ENCODE assay signal across 10 mouse cellular contexts in the genomic region with DNA sequence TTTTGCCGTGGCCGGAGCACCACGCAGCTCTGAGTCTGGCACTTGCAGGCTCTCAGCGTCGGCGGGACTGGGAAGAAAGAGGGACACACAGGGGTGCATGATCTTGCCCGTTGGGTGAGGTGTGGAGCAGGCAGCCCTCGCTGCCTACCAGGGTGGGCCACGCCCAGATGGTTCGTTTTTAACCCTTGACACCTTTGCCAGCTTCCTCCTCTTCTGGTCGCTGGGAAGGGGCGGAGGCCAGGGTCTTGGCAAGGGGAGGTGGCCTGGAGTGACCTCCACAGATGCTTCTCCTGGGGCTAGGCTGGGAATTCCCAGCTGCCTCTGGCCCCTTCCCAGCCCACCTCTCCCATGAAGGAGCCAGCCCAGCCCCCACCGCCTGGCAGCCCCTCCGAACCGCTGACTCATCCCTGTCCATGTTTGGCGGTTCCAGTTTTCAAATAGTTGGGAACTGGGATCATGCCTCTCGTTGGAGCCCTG. TPM values are rescaled to one million over a fixed set of nuclear protein-coding genes. Genes with fewer than 3 reads are reported as not detected.
DNase-seq lines count a peak whose midpoint lies in the region; ATAC-seq and TF ChIP-seq lines count a peak whose summit lies in the region.
"Had no signal": no experiment of that assay in that cellular context is flagged by ENCODE, and none has a peak within 500 bp of the region (broad histone marks: within the 10 kb centered on the region; RNA-seq: fewer than 3 reads in every experiment).

No protein-coding gene starts in this region.

- no peak for TF ChIP-seq CTCF in heart, adult 2 months (IDR thresholded peaks at IDR 0.05)
- TF ChIP-seq CTCF in thymus, adult 2 months (IDR thresholded peaks at IDR 0.05; ENCODE audit: borderline replicate concordance, control insufficient read depth, extremely low read depth, insufficient read depth, low read length, poor library complexity): no peak

- 0 out of 2 replicates have a peak, but pooled peaks have one; percentile 11 for ATAC-seq in neural tube, embryonic 13.5 days (ENCODE audit: low read depth)
- ATAC-seq in erythroblast, adult 5-6 weeks (replicated peaks; ENCODE audit: low FRiP score, poor library complexity, severe bottlenecking): no peak

- H3K4me3 ChIP-seq in heart, adult 2 months: peak overlapping the region; percentile 36
- H3K4me3 ChIP-seq in neural tube, embryonic 13.5 days: no peak overlapping the region
- H3K4me3 ChIP-seq in thymus, adult 2 months (ENCODE audit: control insufficient read depth, insufficient read depth, low read length): no peak overlapping the region

- DNase-seq in embryo, embryonic 10.5 days (ENCODE audit: low spot score): peak; percentile 44
- no peak for DNase-seq in embryo, embryonic 10 days (ENCODE audit: low spot score)
- peak; percentile 83 for DNase-seq in adrenal gland, adult 2 months
- DNase-seq in heart, adult 2 months: peak; percentile 85 to 86
- DNase-seq in kidney, postnatal 10 days: peak; percentile 73
- DNase-seq in thymus, adult 2 months: no peak

- peaks cover 18% of the 10 kb centered on the region for H3K36me3 ChIP-seq in heart, adult 2 months (ENCODE audit: control insufficient read depth, insufficient read depth, low read length)
- H3K36me3 ChIP-seq in neural tube, embryonic 13.5 days: no peaks in the 10 kb centered on the region
- H3K36me3 ChIP-seq in thymus, adult 2 months (ENCODE audit: control insufficient read depth, insufficient read depth, low read length): no peaks in the 10 kb centered on the region

- H3K4me1 ChIP-seq in heart, adult 2 months (ENCODE audit: control insufficient read depth, insufficient read depth, low read length): peaks cover 67% of the 10 kb centered on the region
- peaks cover 73% of the 10 kb centered on the region for H3K4me1 ChIP-seq in neural tube, embryonic 13.5 days (replicated peaks)
- no peaks in the 10 kb centered on the region for H3K4me1 ChIP-seq in thymus, adult 2 months (replicated peaks; ENCODE audit: control insufficient read depth, insufficient read depth, low read length)

- intact Hi-C loops in heart, adult 2 months (cut with DNase I): no loop called here

- TF ChIP-seq POLR2A in heart, adult 2 months (IDR thresholded peaks at IDR 0.05; ENCODE audit: insufficient read depth, low read depth, low read length): no peak
- no peak for TF ChIP-seq POLR2A in thymus, adult 2 months (IDR thresholded peaks at IDR 0.05; ENCODE audit: control insufficient read depth, extremely low read depth, insufficient read depth, low read length, poor library complexity)

- H3K27me3 ChIP-seq in heart, adult 2 months (ENCODE audit: control insufficient read depth, insufficient read depth, low read length): no peaks in the 10 kb centered on the region
- H3K27me3 ChIP-seq in neural tube, embryonic 13.5 days: peaks cover 10% of the 10 kb centered on the region
- H3K27me3 ChIP-seq in thymus, adult 2 months (ENCODE audit: control insufficient read depth, insufficient read depth, low read length): no peaks in the 10 kb centered on the region

- H3K4me2 ChIP-seq in neural tube, embryonic 13.5 days: peak overlapping the region; percentile 39

- 0 out of 2 replicates have a peak, but pooled peaks have one; percentile 12 for TF ChIP-seq EP300 in heart, adult 2 months (IDR thresholded peaks at IDR 0.05; ENCODE audit: insufficient read depth, low read depth, low read length)

- peaks cover 12% of the 10 kb centered on the region for H3K79me2 ChIP-seq in heart, adult 2 months (replicated peaks; ENCODE audit: control insufficient read depth, insufficient read depth, low read length)

- H3K9ac ChIP-seq in heart, adult 2 months (ENCODE audit: low read depth, low read length): peak overlapping the region; percentile 39
- H3K9ac ChIP-seq in neural tube, embryonic 13.5 days: peak overlapping the region; percentile 56

- peak overlapping the region; percentile 89 for H3K27ac ChIP-seq in heart, adult 2 months
- peak overlapping the region; percentile 15 for H3K27ac ChIP-seq in neural tube, embryonic 13.5 days (replicated peaks)
- no peak overlapping the region for H3K27ac ChIP-seq in thymus, adult 2 months (ENCODE audit: control insufficient read depth, insufficient read depth, low read length)

- no peaks in the 10 kb centered on the region for H3K9me3 ChIP-seq in neural tube, embryonic 13.5 days

- 3% methylated on average over 17 of the region's 17 CpGs for WGBS in heart, adult 2 months
- 24% methylated on average over 17 of the region's 17 CpGs for WGBS in neural tube, embryonic 13.5 days
- 50% methylated on average over 17 of the region's 17 CpGs for WGBS in thymus, adult 2 months

RNA-seq across cellular contexts. Expression of a gene that starts 8.2 kb away (rescaled TPM):
- total RNA-seq in adrenal gland, adult 2 months (2021): 100 to 1,000 TPM in 1 of 2 experiments, 10 to 100 TPM in 1; 87.4 to 150 TPM
- polyA plus RNA-seq in adrenal gland, adult 2 months (2012; rRNA removed): 122 and 125 TPM in 2 replicates
- total RNA-seq in heart, adult 2 months (2021): 100 to 1,000 TPM; 174 to 190 TPM
- polyA plus RNA-seq in heart, adult 2 months (2012; rRNA removed): 86.7 and 114 TPM in 2 replicates
- 8.6 and 9.6 TPM in 2 replicates for polyA plus RNA-seq in neural tube, embryonic 13.5 days (2015; fragmentation: Nextera tagmentation; extraction: Ambion mirVana)
- not detected in 2 replicates for total RNA-seq in erythroblast, adult 5-6 weeks (2015; ENCODE audit: low replicate concordance)
- not detected in 2 replicates for total RNA-seq in erythroblast, adult 5-6 weeks (2017; ENCODE audit: low replicate concordance)
- 21.6 and 25.6 TPM in 2 replicates for polyA plus RNA-seq in thymus, adult 2 months (2012; rRNA removed)

RNA-seq across cellular contexts. Expression of a gene that starts 23.7 kb away (rescaled TPM):
- total RNA-seq in adrenal gland, adult 2 months (2021): not detected
- polyA plus RNA-seq in adrenal gland, adult 2 months (2012; rRNA removed): not detected in 2 replicates
- not detected for total RNA-seq in heart, adult 2 months (2021)
- 0.38 and 0.57 TPM in 2 replicates for polyA plus RNA-seq in heart, adult 2 months (2012; rRNA removed)
- polyA plus RNA-seq in neural tube, embryonic 13.5 days (2015; fragmentation: Nextera tagmentation; extraction: Ambion mirVana): not detected in 2 replicates
- not detected in 2 replicates for total RNA-seq in erythroblast, adult 5-6 weeks (2015; ENCODE audit: low replicate concordance)
- total RNA-seq in erythroblast, adult 5-6 weeks (2017; ENCODE audit: low replicate concordance): not detected in 2 replicates
- polyA plus RNA-seq in thymus, adult 2 months (2012; rRNA removed): 0.22 TPM in 1 of 2 replicates, not detected in the other
- total RNA-seq: neutrophil, adult 5-6 weeks had no signal
- polyA plus RNA-seq: cortical plate, adult 2 months had no signal

RNA-seq across cellular contexts. Expression of a gene that starts 46.5 kb away (rescaled TPM):
- total RNA-seq in adrenal gland, adult 2 months (2021): not detected
- 0.16 and 0.33 TPM in 2 replicates for polyA plus RNA-seq in adrenal gland, adult 2 months (2012; rRNA removed)
- not detected for total RNA-seq in heart, adult 2 months (2021)
- polyA plus RNA-seq in heart, adult 2 months (2012; rRNA removed): 0.32 TPM in 1 of 2 replicates, not detected in the other
- polyA plus RNA-seq in neural tube, embryonic 13.5 days (2015; fragmentation: Nextera tagmentation; extraction: Ambion mirVana): not detected in 2 replicates
- total RNA-seq in erythroblast, adult 5-6 weeks (2015; ENCODE audit: low replicate concordance): not detected in 2 replicates
- total RNA-seq in erythroblast, adult 5-6 weeks (2017; ENCODE audit: low replicate concordance): not detected in 2 replicates
- polyA plus RNA-seq in thymus, adult 2 months (2012; rRNA removed): 1.1 and 1.4 TPM in 2 replicates
- total RNA-seq: neutrophil, adult 5-6 weeks had no signal
- polyA plus RNA-seq: cortical plate, adult 2 months had no signal

Comparison
In these comparisons a context has a peak if more than half of its experiments do, and no peak if none do; other contexts are left out.
1. DNase-seq: peak in embryo, embryonic 10.5 days (single experiment), adrenal gland, adult 2 months (single experiment), heart, adult 2 months (2 of 2) and kidney, postnatal 10 days (single experiment); none in embryo, embryonic 10 days (single experiment) and thymus, adult 2 months (single experiment).